Mouse (Mus musculus) hindbrain, postnatal 0 days (tissue): ENCODE measurements around the gene Primpol. TPM values are rescaled to one million over a fixed set of nuclear protein-coding genes. Genes with fewer than 3 reads are reported as not detected.
"Not testable (repeated sequence)": the region's sequence is repeated elsewhere in the genome, so short reads cannot be mapped to it uniquely, and the experiment has no call there.

ENCODE experiments used
- ATAC-seq: fragments of 200-750 bp; cut with Nextera tagmentation; 2 replicates; pipeline ENCODE4 v1.8.0; 2017; ENCODE audit warnings: mild to moderate bottlenecking, moderate TSS enrichment, moderate library complexity
- DNase-seq: peaks from one replicate; pipeline ENCODE4 v3.0.0-alpha.2; 2015; ENCODE audit warnings: low spot score
- H3K27ac ChIP-seq: fragments of 300-500 bp; sonication (generic); 2 replicates; pipeline ENCODE4 v1.5.1; 2014; ENCODE audit warnings: mild to moderate bottlenecking
- H3K27me3 ChIP-seq: fragments of 300-500 bp; sonication (generic); 2 replicates; pipeline ENCODE4 v1.6.1; 2014; ENCODE audit warnings: low read length, mixed read lengths; ENCODE audit not compliant: insufficient read depth
- H3K36me3 ChIP-seq: fragments of 300-500 bp; sonication (generic); 2 replicates; pipeline ENCODE4 v1.6.1; 2014; ENCODE audit warnings: low read length, mixed read lengths; ENCODE audit not compliant: insufficient read depth
- H3K4me1 ChIP-seq: fragments of 300-500 bp; sonication (generic); 2 replicates; pipeline ENCODE4 v1.6.1; 2014; ENCODE audit warnings: antibody characterized with exemption, low read length, mixed read lengths; ENCODE audit not compliant: insufficient read depth
- H3K4me2 ChIP-seq: fragments of 300-500 bp; sonication (generic); 2 replicates; pipeline ENCODE4 v1.6.1; 2014; ENCODE audit warnings: low read depth, mild to moderate bottlenecking, low read length, moderate library complexity, mixed read lengths
- H3K4me3 ChIP-seq: fragments of 300-500 bp; sonication (generic); 2 replicates; pipeline ENCODE4 v1.5.1; 2014; ENCODE audit warnings: low read length
- H3K9ac ChIP-seq: fragments of 300-500 bp; sonication (generic); replicated peaks from 2 replicates; pipeline ENCODE4 v1.6.1; 2014; ENCODE audit warnings: mild to moderate bottlenecking, low read length, moderate library complexity, mixed read lengths
- H3K9me3 ChIP-seq: fragments of 300-500 bp; sonication (generic); 2 replicates; pipeline ENCODE4 v1.6.1; 2016; ENCODE audit warnings: low read length, mixed read lengths
- CTCF ChIP-seq: IDR thresholded peaks from 2 replicates; pipeline ENCODE4 v1.5.1; 2016; ENCODE audit warnings: antibody characterized with exemption, control low read depth, low read depth
- WGBS: fragments of 180-500 bp; shearing (Covaris S2); extraction: QIAGEN DNeasy Blood & Tissue Kit; methylation state at CpG from one replicate; pipeline ENCODE4 v1.1.7; 2014; 5-methylcytosine and 5-hydroxymethylcytosine counted together
- polyA plus RNA-seq: library from polyadenylated mRNA; unstranded; fragments of >200 nt; fragmentation: Nextera tagmentation; extraction: Ambion mirVana; gene quantifications from 2 replicates; pipeline ENCODE4 v1.2.1, GENCODE M21; 2015
- total RNA-seq: library from RNA; depleted of rRNA; stranded (reverse); fragments of >200 nt; gene quantifications from 2 replicates; pipeline ENCODE4 v1.2.3, GENCODE M21; 2014

Primpol gene
- total and polyA plus RNA-seq, 2 experiments from 2014 or later = 4.0 to 4.9 TPM

- no peaks in the 10 kb centered on the region for H3K4me1 ChIP-seq
- no peaks in the 10 kb centered on the region for H3K27me3 ChIP-seq
- H3K27ac ChIP-seq = no peak overlapping the region
- H3K9me3 ChIP-seq = no peaks in the 10 kb centered on the region
- no peak overlapping the region for H3K4me2 ChIP-seq
- DNase-seq (no peak), ATAC-seq (no peak)
- H3K36me3 ChIP-seq = no peaks in the 10 kb centered on the region
- H3K4me3 ChIP-seq = no peak overlapping the region
- no peak for TF ChIP-seq CTCF
- WGBS = 92% methylated on average over 2 of the region's 2 CpGs
- H3K9ac ChIP-seq = no peak overlapping the region
These were observed 20.5 kb downstream of the Primpol start for GRCm38 (mm10) chr8:46596530-46596929.

DNA sequence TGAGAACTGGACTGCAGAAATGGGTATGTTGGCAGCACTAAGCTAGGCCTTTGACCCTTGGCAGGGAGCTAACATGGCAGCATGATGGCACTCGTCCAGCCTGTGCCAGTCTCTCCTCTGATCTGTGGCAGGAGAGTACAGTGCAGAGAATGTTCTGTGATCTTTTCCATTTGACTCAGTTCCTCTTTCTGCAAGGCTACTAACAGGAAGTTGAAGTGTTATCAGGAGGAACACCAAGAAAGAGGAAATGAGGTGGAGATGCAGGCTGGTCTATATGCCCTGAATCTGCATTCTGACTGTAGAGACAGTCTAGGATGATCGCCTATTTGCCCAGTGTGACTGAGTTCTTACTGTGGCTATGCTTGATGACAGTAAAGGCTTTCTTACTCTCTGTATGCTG, 21.4 kb downstream of the Primpol start:
- H3K27ac ChIP-seq = no peak overlapping the region
- H3K36me3 ChIP-seq = no peaks in the 10 kb centered on the region
- no peak for TF ChIP-seq CTCF
- ATAC-seq (no peak), DNase-seq (no peak)
- no peaks in the 10 kb centered on the region for H3K27me3 ChIP-seq
- no peaks in the 10 kb centered on the region for H3K9me3 ChIP-seq
- H3K4me2 ChIP-seq = no peak overlapping the region
- 86% methylated on average over 2 of the region's 2 CpGs for WGBS
- no peaks in the 10 kb centered on the region for H3K4me1 ChIP-seq
- no peak overlapping the region for H3K4me3 ChIP-seq
- H3K9ac ChIP-seq = no peak overlapping the region

DNA sequence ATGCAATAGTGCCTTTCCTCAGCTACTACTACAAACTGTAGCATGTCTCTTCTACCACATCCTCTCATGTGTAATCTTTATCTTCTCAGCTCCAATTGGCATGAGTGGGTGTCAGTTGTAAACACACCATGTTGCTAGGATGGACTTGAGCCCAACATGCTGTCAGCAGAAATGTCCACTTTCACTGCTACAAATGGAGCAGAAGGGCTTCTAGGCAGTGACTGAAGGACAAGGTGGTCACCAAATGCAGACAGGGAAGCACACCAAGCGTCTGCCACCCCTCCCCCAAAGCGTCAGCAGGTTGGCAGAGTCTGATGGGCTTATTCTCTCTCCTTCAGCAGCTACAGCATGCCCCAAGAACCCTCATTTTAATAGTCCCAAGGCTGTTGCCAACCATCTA, 23.2 kb downstream of the Primpol start:
- Histone ChIP-seq H3K9ac (no peak overlapping the region), H3K36me3 (no peaks in the 10 kb centered on the region), H3K4me2 (no peak overlapping the region), H3K4me3 (no peak overlapping the region), H3K4me1 (no peaks in the 10 kb centered on the region), H3K9me3 (no peaks in the 10 kb centered on the region), H3K27ac (no peak overlapping the region), H3K27me3 (no peaks in the 10 kb centered on the region)
- ATAC-seq (no peak), DNase-seq (no peak)
- 76% methylated on average over 2 of the region's 2 CpGs for WGBS
- no peak for TF ChIP-seq CTCF

GRCm38 (mm10) chr8:46593067-46593466, 23.9 kb downstream of the Primpol start:
- Histone ChIP-seq H3K27ac (no peak overlapping the region), H3K4me2 (no peak overlapping the region), H3K9me3 (no peaks in the 10 kb centered on the region), H3K9ac (no peak overlapping the region), H3K4me1 (no peaks in the 10 kb centered on the region), H3K27me3 (no peaks in the 10 kb centered on the region), H3K4me3 (no peak overlapping the region), H3K36me3 (no peaks in the 10 kb centered on the region)
- 81% methylated on average over 8 of the region's 8 CpGs for WGBS
- ATAC-seq = no peak
- no peak for DNase-seq
- no peak for TF ChIP-seq CTCF

DNA sequence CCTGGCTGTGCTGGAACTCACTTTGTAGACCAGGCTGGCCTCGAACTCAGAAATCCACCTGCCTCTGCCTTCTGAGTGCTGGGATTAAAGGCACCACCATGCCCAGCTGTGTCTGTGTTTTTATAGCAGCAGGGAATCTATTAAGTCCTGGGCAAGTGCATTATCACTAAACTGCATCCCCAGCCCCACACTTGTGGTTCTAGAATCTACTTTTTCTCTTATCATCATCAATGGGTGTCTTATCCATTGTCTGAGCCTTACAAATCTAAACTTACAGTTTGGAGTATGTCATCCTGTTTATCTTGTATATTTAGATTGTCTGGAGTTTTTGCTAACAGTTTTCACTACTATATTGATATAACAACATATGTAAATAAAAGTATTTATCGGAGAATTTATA, 28.3 kb downstream of the Primpol start:
- Histone ChIP-seq H3K4me1 (no peaks in the 10 kb centered on the region), H3K4me2 (no peak overlapping the region), H3K27me3 (no peaks in the 10 kb centered on the region), H3K4me3 (no peak overlapping the region), H3K9me3 (no peaks in the 10 kb centered on the region), H3K27ac (no peak overlapping the region), H3K36me3 (no peaks in the 10 kb centered on the region), H3K9ac (no peak overlapping the region)
- WGBS = 96% methylated on average over 2 of the region's 2 CpGs
- TF ChIP-seq CTCF = no peak
- no peak for DNase-seq
- no peak for ATAC-seq

- H3K4me3 ChIP-seq = no peak overlapping the region
- DNase-seq = no peak
- no peak for ATAC-seq
- no peak overlapping the region for H3K9ac ChIP-seq
- no peaks in the 10 kb centered on the region for H3K36me3 ChIP-seq
- TF ChIP-seq CTCF = no peak
- H3K4me2 ChIP-seq = no peak overlapping the region
- no peaks in the 10 kb centered on the region for H3K4me1 ChIP-seq
- 93% methylated on average over 5 of the region's 5 CpGs for WGBS
- H3K27me3 ChIP-seq = no peaks in the 10 kb centered on the region
- no peaks in the 10 kb centered on the region for H3K9me3 ChIP-seq
- H3K27ac ChIP-seq = no peak overlapping the region
These were observed 29.1 kb downstream of the Primpol start for GRCm38 (mm10) chr8:46587911-46588310.

GRCm38 (mm10) chr8:46585576-46585975, 31.4 kb downstream of the Primpol start:
- 0 out of 2 replicates have a peak, but pooled peaks cover 4% of the 10 kb centered on the region for H3K36me3 ChIP-seq
- no peaks in the 10 kb centered on the region for H3K27me3 ChIP-seq
- H3K9me3 ChIP-seq = no peaks in the 10 kb centered on the region
- ATAC-seq (no peak), DNase-seq (no peak)
- no peak overlapping the region for H3K4me3 ChIP-seq
- no peak for TF ChIP-seq CTCF
- H3K9ac ChIP-seq = no peak overlapping the region
- H3K4me2 ChIP-seq = no peak overlapping the region
- 63% methylated on average over 3 of the region's 3 CpGs for WGBS
- H3K27ac ChIP-seq = no peak overlapping the region
- no peaks in the 10 kb centered on the region for H3K4me1 ChIP-seq

- not testable (repeated sequence) for H3K4me2 ChIP-seq, H3K9ac ChIP-seq, H3K36me3 ChIP-seq, H3K27ac ChIP-seq, H3K4me1 ChIP-seq, H3K4me3 ChIP-seq, H3K27me3 ChIP-seq, DNase-seq, H3K9me3 ChIP-seq, ATAC-seq
- 47% methylated on average over 4 of the region's 4 CpGs for WGBS
These were observed 32.7 kb downstream of the Primpol start for GRCm38 (mm10) chr8:46584328-46584727.
